Mouse (Mus musculus) ES-Bruce4 (cell line): Measurements from ENCODE around the gene Tsfm. TPM values are rescaled to one million over a fixed set of nuclear protein-coding genes. Genes with fewer than 3 reads are reported as not detected.

Source experiments
- H3K27ac ChIP-seq: 2 replicates; pipeline ENCODE4 v1.5.1; 2012; ENCODE audit warnings: low read length, inconsistent platforms; ENCODE audit not compliant: insufficient read depth
- H3K27me3 ChIP-seq: 2 replicates; pipeline ENCODE4 v1.6.1; 2012; ENCODE audit warnings: mild to moderate bottlenecking, low read length, inconsistent platforms; ENCODE audit not compliant: control insufficient read depth, poor library complexity, insufficient read depth, severe bottlenecking
- H3K36me3 ChIP-seq: 2 replicates; pipeline ENCODE4 v1.6.1; 2012; ENCODE audit warnings: inconsistent platforms, mild to moderate bottlenecking, low read length, moderate library complexity; ENCODE audit not compliant: control insufficient read depth, poor library complexity, insufficient read depth, severe bottlenecking
- H3K4me1 ChIP-seq: one replicate; pipeline ENCODE4 v1.8.1; 2011; ENCODE audit warnings: low read length; ENCODE audit not compliant: control insufficient read depth, insufficient read depth
- H3K4me3 ChIP-seq: 2 replicates; pipeline ENCODE4 v1.5.1; 2011; ENCODE audit warnings: low read depth, mild to moderate bottlenecking, low read length
- H3K9ac ChIP-seq: 2 replicates; pipeline ENCODE4 v1.6.1; 2012; ENCODE audit warnings: low read depth, mild to moderate bottlenecking, inconsistent platforms; ENCODE audit not compliant: poor library complexity, severe bottlenecking
- H3K9me3 ChIP-seq: replicated peaks from 2 replicates; pipeline ENCODE4 v1.6.1; 2012; ENCODE audit warnings: mild to moderate bottlenecking, low read length, inconsistent platforms; ENCODE audit not compliant: control insufficient read depth, poor library complexity, insufficient read depth, severe bottlenecking
- CTCF ChIP-seq: IDR thresholded peaks from one replicate; pipeline ENCODE4 v1.8.1; 2011; ENCODE audit warnings: low read depth, low read length
- EP300 ChIP-seq: IDR thresholded peaks from 2 replicates; pipeline ENCODE4 v1.6.1; 2011; ENCODE audit warnings: low read depth, low read length; ENCODE audit not compliant: insufficient read depth
- POLR2A ChIP-seq: IDR thresholded peaks from one replicate; pipeline ENCODE4 v1.8.1; 2011; ENCODE audit warnings: low read length; ENCODE audit not compliant: insufficient read depth
- polyA plus RNA-seq: library from polyadenylated mRNA; stranded (reverse); fragments of >200 nt; gene quantifications from 2 replicates; pipeline ENCODE4 v1.2.4, GENCODE M21; 2011; ENCODE audit warnings: low read depth; ENCODE audit not compliant: missing spikeins, insufficient read depth, insufficient read length

Tsfm gene
- polyA plus RNA-seq, 1 experiment: 47.9 TPM

DNA sequence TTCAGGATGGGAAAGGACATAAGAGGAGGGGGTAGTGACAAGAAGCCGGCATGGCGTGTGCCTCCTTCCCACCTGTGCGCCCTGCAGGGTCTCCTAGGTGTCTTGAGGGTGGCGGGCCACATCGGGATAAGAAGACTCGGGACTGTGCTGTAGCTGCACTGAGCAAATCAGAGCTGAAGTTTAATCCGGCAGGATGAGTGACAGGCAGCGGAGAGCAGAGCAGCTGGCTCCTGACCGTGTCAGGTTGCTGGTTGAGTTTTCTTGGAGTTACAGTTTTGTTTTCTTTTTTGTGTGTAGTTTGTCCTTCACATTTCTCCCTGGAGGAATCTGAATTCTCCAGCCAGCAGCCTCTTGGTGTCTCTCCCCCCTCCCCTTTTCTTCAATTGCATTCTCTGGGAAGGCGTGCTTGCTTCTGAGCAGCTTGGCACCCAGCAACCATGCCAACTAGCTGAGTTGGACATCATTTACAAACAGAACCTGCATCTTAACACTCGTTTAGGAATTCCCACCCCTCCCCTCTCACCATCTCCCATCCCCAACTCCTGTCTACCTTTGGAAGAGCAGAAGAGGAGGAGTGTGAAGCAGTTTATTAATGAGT, 49.6 kb downstream of the Tsfm start:
- peaks cover 16% of the 10 kb centered on the region for H3K4me1 ChIP-seq
- H3K36me3 ChIP-seq: no peaks in the 10 kb centered on the region
- no peaks in the 10 kb centered on the region for H3K27me3 ChIP-seq
- TF ChIP-seq CTCF (no peak), POLR2A (no peak), EP300 (no peak)
- peak overlapping the region; percentile 98 for H3K4me3 ChIP-seq
- peak overlapping the region; percentile 96; the same call in 1 of the 2 replicates for H3K9ac ChIP-seq
- no peaks in the 10 kb centered on the region for H3K9me3 ChIP-seq
- H3K27ac ChIP-seq: no peak overlapping the region

DNA sequence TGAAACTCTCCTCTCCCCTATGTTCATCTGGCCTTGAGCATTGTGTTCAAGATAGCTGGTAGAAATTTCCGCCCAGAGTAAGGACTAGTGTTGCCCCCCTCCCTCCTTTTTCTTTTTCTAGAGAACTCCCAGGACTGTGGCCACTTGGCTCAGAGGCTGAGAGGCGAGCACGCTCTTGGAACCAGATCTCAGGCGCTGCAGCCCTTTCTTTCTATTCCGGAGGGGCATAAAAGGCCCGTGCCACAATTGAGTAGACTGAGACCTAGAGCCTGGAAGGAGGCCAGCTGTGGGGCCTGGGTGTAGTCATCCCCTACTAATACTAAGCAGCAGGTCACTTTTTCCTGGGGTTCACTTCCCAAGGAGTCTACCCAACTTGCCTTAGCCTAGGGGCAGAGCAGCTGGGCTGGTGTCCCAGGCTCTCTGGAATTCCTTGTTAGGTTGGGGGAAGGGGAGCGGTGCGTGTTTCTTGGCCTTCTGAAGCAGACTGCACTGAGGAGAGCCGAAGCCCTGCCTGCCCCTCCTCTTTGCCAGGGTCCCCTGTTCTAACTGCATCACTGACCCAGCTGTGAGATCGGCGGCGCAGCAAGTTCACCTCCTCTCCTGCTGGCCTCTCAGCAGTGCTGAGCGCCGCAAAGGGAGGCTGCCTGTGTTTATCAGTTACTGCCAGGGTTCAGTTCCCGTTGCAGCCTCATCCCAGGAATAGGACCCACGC, 50.3 kb downstream of the Tsfm start:
- H3K27ac ChIP-seq: no peak overlapping the region
- peaks cover 16% of the 10 kb centered on the region for H3K4me1 ChIP-seq
- no peaks in the 10 kb centered on the region for H3K9me3 ChIP-seq
- peak overlapping the region; percentile 98 for H3K4me3 ChIP-seq
- no peaks in the 10 kb centered on the region for H3K27me3 ChIP-seq
- no peaks in the 10 kb centered on the region for H3K36me3 ChIP-seq
- TF ChIP-seq POLR2A (no peak), EP300 (0 out of 2 replicates have a peak, but pooled peaks have one; percentile 39)
- H3K9ac ChIP-seq: peak overlapping the region; percentile 96

DNA sequence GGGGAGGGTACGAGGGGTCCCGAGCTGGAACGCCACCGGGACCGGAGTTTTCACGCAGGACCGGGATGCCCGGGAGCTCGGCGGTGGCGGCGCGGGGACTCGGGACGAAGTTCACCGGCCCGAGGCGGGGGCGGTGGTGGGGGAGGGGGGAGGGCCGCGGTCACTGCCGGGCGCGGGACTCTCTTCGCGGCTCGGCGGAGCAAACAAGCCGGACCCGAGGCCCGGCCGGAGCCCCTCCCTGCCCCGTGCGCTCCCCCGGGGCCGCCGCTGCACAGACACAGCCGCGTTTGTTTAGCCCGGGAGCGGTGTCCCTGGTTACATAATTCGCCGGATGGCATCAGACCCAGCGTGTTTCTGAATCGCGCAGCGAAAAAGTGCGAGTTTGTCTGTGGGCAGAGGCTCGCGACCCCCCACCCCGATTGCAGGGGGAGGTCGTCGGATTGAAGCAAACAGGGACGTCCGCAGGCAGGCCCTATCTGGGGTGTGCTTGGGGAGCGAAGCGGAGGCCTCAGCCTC, 50.9 kb downstream of the Tsfm start:
- TF ChIP-seq EP300: no peak
- no peak for TF ChIP-seq CTCF
- Histone ChIP-seq H3K36me3 (no peaks in the 10 kb centered on the region), H3K4me3 (peak overlapping the region; percentile 98), H3K4me1 (peaks cover 10% of the 10 kb centered on the region), H3K9me3 (no peaks in the 10 kb centered on the region), H3K27me3 (no peaks in the 10 kb centered on the region), H3K27ac (no peak overlapping the region), H3K9ac (peak overlapping the region; percentile 96)

DNA sequence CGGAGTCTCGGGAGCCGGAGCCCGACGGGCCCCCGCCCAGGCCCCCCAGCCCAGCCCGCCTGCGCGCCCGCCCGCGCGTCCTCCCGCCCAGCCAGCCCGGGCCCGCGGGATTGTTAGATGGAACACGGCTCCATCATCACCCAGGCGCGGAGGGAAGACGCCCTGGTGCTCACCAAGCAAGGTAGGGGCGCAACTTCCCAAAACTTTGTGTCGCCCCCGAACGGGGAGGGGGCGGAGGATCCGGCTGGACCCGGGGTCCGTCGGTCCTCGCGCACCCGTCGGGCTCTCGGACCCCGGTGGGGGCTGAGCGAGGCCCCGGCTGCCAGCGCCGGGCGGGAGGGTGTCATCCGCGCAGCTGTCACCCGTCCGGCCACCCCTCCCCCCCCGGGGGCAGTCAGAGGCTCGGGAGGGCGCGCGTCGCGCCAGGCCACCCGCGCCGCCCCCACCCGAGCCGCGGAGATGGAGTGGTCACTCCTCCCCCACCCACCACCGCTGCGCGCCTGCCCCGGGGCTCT, 51.5 kb downstream of the Tsfm start:
- Histone ChIP-seq H3K4me3 (peak overlapping the region; percentile 98), H3K9ac (peak overlapping the region; percentile 96), H3K4me1 (peaks cover 6% of the 10 kb centered on the region), H3K27ac (0 out of 2 replicates have a peak overlapping the region, but pooled peaks have one; percentile 60), H3K9me3 (no peaks in the 10 kb centered on the region), H3K27me3 (no peaks in the 10 kb centered on the region), H3K36me3 (no peaks in the 10 kb centered on the region)
- TF ChIP-seq CTCF: no peak
- TF ChIP-seq POLR2A: no peak
- TF ChIP-seq EP300: no peak

DNA sequence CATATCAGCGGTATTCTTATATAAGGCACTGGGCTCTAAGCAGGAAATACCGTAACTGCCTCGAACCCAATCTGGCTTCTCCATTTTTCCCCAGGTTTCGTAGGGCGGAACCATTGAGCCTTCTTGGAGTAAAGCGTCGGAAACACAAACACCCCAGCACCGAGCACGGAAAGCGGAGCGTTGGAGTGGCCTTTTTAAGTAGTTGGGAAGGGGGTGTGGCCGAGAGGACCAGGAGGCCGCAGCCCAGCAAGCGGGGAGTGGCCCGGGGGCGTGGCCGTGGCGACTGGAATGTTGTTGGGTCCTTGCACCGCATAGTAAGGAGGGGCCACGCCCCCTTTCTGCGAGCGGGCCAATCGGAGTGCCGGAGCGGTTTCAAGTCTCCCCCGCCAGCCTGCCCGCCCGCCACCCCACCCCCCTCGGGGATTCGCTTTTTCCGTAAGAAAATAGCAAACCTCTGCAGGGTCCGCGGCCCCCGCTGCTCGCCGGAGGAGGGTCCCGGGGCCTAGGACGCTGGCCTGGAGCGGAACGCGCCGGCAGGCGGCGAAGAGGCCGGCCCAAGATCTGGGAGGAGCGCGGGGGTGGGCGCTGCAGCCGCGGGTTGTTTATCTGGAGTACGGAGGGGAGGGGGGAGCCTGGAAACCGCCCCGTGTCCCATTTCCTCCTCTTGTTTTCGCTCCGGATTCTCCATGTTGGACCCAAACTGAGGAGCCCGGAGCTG, 52.2 kb downstream of the Tsfm start, which contains the start of gene Ctdsp2:
Gene Ctdsp2 (plus strand): TSS at position 441 of the 718 bp plus-strand sequence.
- Histone ChIP-seq H3K27ac (peak within 1 kb of the TSS; percentile 96), H3K27me3 (no peaks in the 10 kb centered on the region), H3K36me3 (no peaks in the 10 kb centered on the region), H3K4me1 (peaks cover 5% of the 10 kb centered on the region), H3K9ac (peak within 1 kb of the TSS; percentile 96), H3K4me3 (peak within 1 kb of the TSS; percentile 98), H3K9me3 (no peaks in the 10 kb centered on the region)
- no peak for TF ChIP-seq CTCF
- TF ChIP-seq POLR2A: peak; percentile 94
- peak; percentile 24; the same call in 1 of the 2 replicates for TF ChIP-seq EP300
